Mouse (Mus musculus): Measurements from ENCODE around the gene Sav1.

DNA sequence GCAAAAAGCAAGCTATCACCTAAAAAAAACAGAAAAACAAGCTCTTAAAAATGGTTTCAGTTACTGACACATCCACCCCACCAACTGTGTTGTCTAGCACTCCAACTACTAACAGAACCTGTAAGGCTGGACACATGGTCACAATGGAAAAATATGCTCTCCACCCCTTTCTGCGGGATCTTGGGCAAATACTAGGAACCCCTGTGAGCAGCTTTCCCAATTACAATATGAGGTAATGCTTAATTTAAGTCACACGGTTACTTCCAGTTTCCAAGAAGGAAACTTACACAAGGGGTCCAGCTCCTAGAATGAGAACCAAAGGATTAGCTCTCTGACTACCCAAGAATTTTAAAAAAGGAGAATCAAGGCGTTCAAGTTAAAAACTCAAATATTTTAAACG is 1.3 kb downstream of the Sav1 start:
- TF ChIP-seq CTCF (IDR thresholded peaks at IDR 0.05; ENCODE audit: low read depth, low read length) (no peak), POLR2A (IDR thresholded peaks at IDR 0.05; ENCODE audit: extremely low read depth, insufficient read depth, low read length) (no peak)

Data from liver, adult 2 months (tissue).